Mouse (Mus musculus) lung, postnatal 0 days (tissue): ENCODE measurements at regions not wholly inside any gene's neighbourhood (a gene's known extent, or its start where the extent isn't known, plus 50 kb on each side); places are given as distances from the start of the nearest gene placed in this dataset.

Experiments
- CTCF ChIP-seq: IDR thresholded peaks from 2 replicates; pipeline ENCODE4 v1.5.1; 2016; ENCODE audit warnings: antibody characterized with exemption, mild to moderate bottlenecking
- EP300 ChIP-seq: IDR thresholded peaks from 2 replicates; pipeline ENCODE4 v1.6.1; 2016; ENCODE audit warnings: antibody characterized with exemption, mild to moderate bottlenecking, control low read depth

- no peak for TF ChIP-seq EP300
- TF ChIP-seq CTCF: no peak
These were observed 340.4 kb downstream of the Phf14 start for GRCm38 (mm10) chr6:12247975-12248374.
